Mouse (Mus musculus) midbrain, embryonic 16.5 days (tissue): ENCODE results near the gene 1190005I06Rik. TPM values are rescaled to one million over a fixed set of nuclear protein-coding genes. Genes with fewer than 3 reads are reported as not detected.

Source experiments
- ATAC-seq: fragments of 200-750 bp; cut with Nextera tagmentation; 2 replicates; pipeline ENCODE4 v1.8.0; 2017; ENCODE audit warnings: moderate TSS enrichment
- H3K27ac ChIP-seq: fragments of 300-500 bp; sonication (generic); 2 replicates; pipeline ENCODE4 v1.5.1; 2014; ENCODE audit warnings: mild to moderate bottlenecking, low read length, mixed read lengths
- H3K27me3 ChIP-seq: fragments of 300-500 bp; sonication (generic); 2 replicates; pipeline ENCODE4 v1.6.1; 2014; ENCODE audit warnings: low read depth, low read length, mixed read lengths; ENCODE audit not compliant: control insufficient read depth, insufficient read depth
- H3K36me3 ChIP-seq: fragments of 300-500 bp; sonication (generic); 2 replicates; pipeline ENCODE4 v1.6.1; 2014; ENCODE audit warnings: mild to moderate bottlenecking, low read length, moderate library complexity, mixed read lengths; ENCODE audit not compliant: control insufficient read depth, insufficient read depth
- H3K4me1 ChIP-seq: fragments of 300-500 bp; sonication (generic); 2 replicates; pipeline ENCODE4 v1.6.1; 2014; ENCODE audit warnings: mild to moderate bottlenecking, low read length, mixed read lengths; ENCODE audit not compliant: control insufficient read depth, insufficient read depth
- H3K4me2 ChIP-seq: fragments of 300-500 bp; sonication (generic); 2 replicates; pipeline ENCODE4 v1.6.1; 2014; ENCODE audit warnings: mild to moderate bottlenecking, low read length, mixed read lengths
- H3K4me3 ChIP-seq: fragments of 300-500 bp; sonication (generic); 2 replicates; pipeline ENCODE4 v1.5.1; 2014; ENCODE audit warnings: low read depth, mild to moderate bottlenecking, low read length, moderate library complexity, mixed read lengths
- H3K9ac ChIP-seq: fragments of 300-500 bp; sonication (generic); 2 replicates; pipeline ENCODE4 v1.6.1; 2014; ENCODE audit warnings: low read depth, low read length, mixed read lengths
- H3K9me3 ChIP-seq: fragments of 300-500 bp; sonication (generic); replicated peaks from 2 replicates; pipeline ENCODE4 v1.6.1; 2014; ENCODE audit warnings: mild to moderate bottlenecking, low read length, mixed read lengths; ENCODE audit not compliant: control insufficient read depth, poor library complexity, severe bottlenecking
- WGBS: fragments of 180-500 bp; shearing (Covaris S2); extraction: QIAGEN DNeasy Blood & Tissue Kit; methylation state at CpG from one replicate; pipeline ENCODE4 v1.1.7; 2014; 5-methylcytosine and 5-hydroxymethylcytosine counted together
- polyA plus RNA-seq: library from polyadenylated mRNA; unstranded; fragments of >200 nt; fragmentation: Nextera tagmentation; extraction: Ambion mirVana; gene quantifications from 2 replicates; pipeline ENCODE4 v1.2.1, GENCODE M21; 2015

Gene 1190005I06Rik
- 18.2 and 22.2 TPM in 2 replicates for polyA plus RNA-seq

- WGBS, result 22% methylated on average over 7 of the region's 7 CpGs
Measured at GRCm38 (mm10) chr8:120647532-120647931, at the start of gene 1190005I06Rik. 1190005I06Rik (minus strand) TSS chr8:120647632.

DNA sequence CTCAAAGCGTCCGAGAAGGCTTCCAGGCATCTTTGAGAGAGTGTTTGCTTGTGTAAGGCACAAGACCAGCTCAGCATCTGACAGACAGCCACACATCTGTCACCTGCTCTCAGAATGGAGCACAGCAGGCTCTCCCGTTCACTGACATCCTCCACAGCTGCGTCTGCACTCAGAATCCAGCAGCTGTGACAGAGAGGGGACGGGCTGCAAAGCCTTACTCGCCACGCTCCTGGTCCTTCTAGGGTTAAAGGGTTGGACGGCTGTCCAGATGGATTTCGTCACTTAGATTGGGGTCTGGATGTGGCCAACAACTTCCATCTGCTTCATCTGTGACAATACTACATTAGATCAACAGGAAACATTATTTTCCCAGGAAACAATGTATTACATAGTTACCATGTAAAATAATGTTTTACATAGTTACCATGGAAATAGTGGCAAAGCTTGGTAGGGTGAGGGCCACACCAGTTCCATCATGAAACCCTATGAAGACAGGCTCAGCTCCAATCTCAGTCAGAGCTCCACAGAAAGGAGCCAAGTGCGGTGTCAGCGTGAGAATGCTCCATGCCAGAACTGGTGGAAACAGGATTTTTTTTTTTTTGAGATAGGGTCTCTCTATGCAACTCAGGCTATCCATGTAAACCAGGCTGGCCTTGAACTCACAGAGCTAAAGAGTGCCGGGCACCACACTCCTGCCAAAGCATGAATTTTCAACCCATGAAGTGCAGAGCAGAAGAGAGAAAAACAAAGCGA, 49.1 kb upstream of the 1190005I06Rik start:
- Histone ChIP-seq H3K4me3 (no peak overlapping the region), H3K4me2 (no peak overlapping the region)
- WGBS, result 52% methylated on average over 13 of the region's 13 CpGs

More at GRCm38 (mm10) chr8:120647532-120647931, at the start of gene 1190005I06Rik:
- ATAC-seq, result no peak
- Histone ChIP-seq H3K4me1 (no peaks in the 10 kb centered on the region), H3K27me3 (no peaks in the 10 kb centered on the region), H3K4me2 (no peak within 1 kb of the TSS), H3K27ac (no peak within 1 kb of the TSS), H3K36me3 (no peaks in the 10 kb centered on the region), H3K4me3 (no peak within 1 kb of the TSS), H3K9ac (no peak within 1 kb of the TSS), H3K9me3 (no peaks in the 10 kb centered on the region)

GRCm38 (mm10) chr8:120693861-120694493, 46.5 kb upstream of the 1190005I06Rik start:
- no peak overlapping the region for H3K4me2 ChIP-seq
- H3K9ac ChIP-seq, result no peak overlapping the region
- no peaks in the 10 kb centered on the region for H3K36me3 ChIP-seq
- H3K4me3 ChIP-seq, result no peak overlapping the region
- no peaks in the 10 kb centered on the region for H3K9me3 ChIP-seq
- no peak for ATAC-seq
- WGBS, result 55% methylated on average over 22 of the region's 22 CpGs
- H3K4me1 ChIP-seq, result no peaks in the 10 kb centered on the region
- no peaks in the 10 kb centered on the region for H3K27me3 ChIP-seq
- no peak overlapping the region for H3K27ac ChIP-seq

More for the DNA sequence above, 49.1 kb upstream of the 1190005I06Rik start:
- no peaks in the 10 kb centered on the region for H3K4me1 ChIP-seq
- no peaks in the 10 kb centered on the region for H3K9me3 ChIP-seq
- H3K27me3 ChIP-seq, result no peaks in the 10 kb centered on the region; the same call in 1 of the 2 replicates
- H3K9ac ChIP-seq, result no peak overlapping the region
- H3K36me3 ChIP-seq, result no peaks in the 10 kb centered on the region
- no peak for ATAC-seq
- no peak overlapping the region for H3K27ac ChIP-seq

DNA sequence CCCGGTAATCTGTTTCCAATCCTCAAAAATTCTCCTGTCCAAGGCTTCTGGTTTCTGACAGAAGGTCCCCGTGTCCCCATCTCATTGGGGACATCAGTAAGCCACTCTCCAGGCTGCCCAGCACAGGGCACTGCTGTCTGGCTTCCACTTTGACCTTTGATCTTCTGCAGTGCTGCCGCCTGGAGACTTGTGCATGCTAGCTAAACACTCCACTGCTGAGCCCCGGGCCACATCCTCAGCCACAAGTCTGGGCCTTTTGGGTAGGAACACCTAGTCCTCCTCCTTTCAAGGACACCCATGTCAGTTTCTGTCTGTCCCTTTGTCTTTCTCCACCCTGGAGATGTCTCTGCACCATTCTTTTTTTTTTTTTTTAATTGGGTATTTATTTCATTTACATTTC, 45.5 kb upstream of the 1190005I06Rik start:
- Histone ChIP-seq H3K27me3 (no peaks in the 10 kb centered on the region), H3K4me3 (no peak overlapping the region), H3K27ac (no peak overlapping the region), H3K9ac (no peak overlapping the region), H3K4me1 (no peaks in the 10 kb centered on the region), H3K4me2 (no peak overlapping the region), H3K9me3 (no peaks in the 10 kb centered on the region), H3K36me3 (no peaks in the 10 kb centered on the region)
- 81% methylated on average over 4 of the region's 4 CpGs for WGBS
- ATAC-seq, result no peak

DNA sequence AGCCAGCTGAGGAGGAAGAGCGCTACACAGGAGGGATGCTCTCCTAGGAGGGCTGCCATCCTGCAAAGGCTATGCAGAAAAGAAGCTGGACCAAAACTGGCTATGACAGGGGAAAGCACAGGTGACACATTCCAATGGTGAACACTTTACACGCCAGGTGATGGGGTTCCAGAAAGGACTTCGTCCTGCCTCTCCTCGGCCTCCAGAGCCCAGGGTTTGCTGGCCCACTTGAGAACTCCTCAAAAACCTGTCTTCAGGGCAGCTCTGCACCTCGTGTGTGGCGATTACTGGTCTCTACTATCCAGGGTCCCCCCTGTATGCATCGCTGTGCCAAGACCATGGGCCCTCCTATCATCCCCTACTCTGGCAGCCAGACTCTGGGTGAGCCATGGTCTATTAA, 41.1 kb upstream of the 1190005I06Rik start:
- Histone ChIP-seq H3K27me3 (no peaks in the 10 kb centered on the region), H3K4me1 (no peaks in the 10 kb centered on the region), H3K9me3 (no peaks in the 10 kb centered on the region), H3K36me3 (no peaks in the 10 kb centered on the region), H3K4me2 (no peak overlapping the region), H3K27ac (no peak overlapping the region), H3K9ac (no peak overlapping the region), H3K4me3 (no peak overlapping the region)
- ATAC-seq, result no peak
- WGBS, result 86% methylated on average over 7 of the region's 7 CpGs

DNA sequence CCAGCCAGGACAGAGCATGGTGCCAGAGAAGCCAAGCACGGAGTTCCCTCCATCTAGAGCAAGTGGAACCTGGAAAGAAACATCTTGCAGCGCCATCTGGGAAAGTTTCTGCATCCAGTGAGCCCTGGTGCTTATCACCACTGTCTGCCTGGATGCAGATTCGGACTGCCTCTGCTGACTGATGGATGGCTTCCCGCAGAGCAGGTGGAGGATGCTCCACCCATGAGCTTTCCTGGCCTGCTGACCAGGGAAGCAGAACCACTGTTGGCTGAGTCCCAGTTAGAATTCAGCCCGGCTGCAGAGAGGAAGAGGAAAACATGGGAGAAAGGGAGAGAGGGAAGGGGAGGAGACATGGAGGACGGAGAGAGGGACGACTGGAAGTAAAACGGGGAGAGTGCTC, 40.4 kb upstream of the 1190005I06Rik start:
- Histone ChIP-seq H3K9me3 (no peaks in the 10 kb centered on the region), H3K9ac (no peak overlapping the region), H3K27me3 (no peaks in the 10 kb centered on the region), H3K4me2 (no peak overlapping the region), H3K4me3 (no peak overlapping the region), H3K27ac (no peak overlapping the region), H3K4me1 (no peaks in the 10 kb centered on the region), H3K36me3 (no peaks in the 10 kb centered on the region)
- ATAC-seq, result no peak
- 79% methylated on average over 8 of the region's 8 CpGs for WGBS

GRCm38 (mm10) chr8:120686576-120686975, 39.1 kb upstream of the 1190005I06Rik start:
- H3K9ac ChIP-seq, result no peak overlapping the region
- H3K4me2 ChIP-seq, result no peak overlapping the region
- H3K4me3 ChIP-seq, result no peak overlapping the region
- no peaks in the 10 kb centered on the region for H3K36me3 ChIP-seq
- no peak overlapping the region for H3K27ac ChIP-seq
- no peaks in the 10 kb centered on the region for H3K4me1 ChIP-seq
- no peaks in the 10 kb centered on the region for H3K27me3 ChIP-seq
- no peaks in the 10 kb centered on the region for H3K9me3 ChIP-seq
- WGBS, result 83% methylated on average over 5 of the region's 5 CpGs
- ATAC-seq, result no peak

DNA sequence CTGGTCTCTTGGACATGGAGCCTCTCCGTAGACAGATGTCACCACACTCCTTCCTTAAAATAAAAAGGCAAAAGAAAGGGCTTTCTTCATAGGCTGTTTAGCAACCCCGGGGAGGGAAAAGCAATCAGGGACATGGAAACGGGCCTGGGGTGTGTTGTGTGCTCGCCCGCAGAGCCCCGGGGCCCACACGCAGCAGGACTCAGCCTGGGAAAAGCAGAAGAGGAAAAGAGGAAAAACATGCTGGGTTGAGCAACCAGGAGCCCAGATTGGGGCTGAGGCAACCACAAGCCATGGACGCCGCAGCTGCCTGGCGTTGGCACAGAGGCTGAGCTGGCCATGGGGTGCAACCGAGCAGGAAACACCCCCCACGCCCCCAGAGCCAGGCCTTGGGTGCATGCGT, 38.6 kb upstream of the 1190005I06Rik start:
- Histone ChIP-seq H3K4me3 (no peak overlapping the region), H3K36me3 (no peaks in the 10 kb centered on the region), H3K27ac (no peak overlapping the region), H3K9me3 (no peaks in the 10 kb centered on the region), H3K9ac (no peak overlapping the region), H3K4me2 (no peak overlapping the region), H3K27me3 (no peaks in the 10 kb centered on the region), H3K4me1 (no peaks in the 10 kb centered on the region)
- ATAC-seq, result no peak
- 81% methylated on average over 13 of the region's 13 CpGs for WGBS

GRCm38 (mm10) chr8:120685591-120685990, 38.2 kb upstream of the 1190005I06Rik start:
- Histone ChIP-seq H3K4me3 (no peak overlapping the region), H3K36me3 (no peaks in the 10 kb centered on the region), H3K4me1 (no peaks in the 10 kb centered on the region), H3K9me3 (no peaks in the 10 kb centered on the region), H3K27ac (no peak overlapping the region), H3K27me3 (no peaks in the 10 kb centered on the region), H3K9ac (no peak overlapping the region), H3K4me2 (no peak overlapping the region)
- 82% methylated on average over 8 of the region's 8 CpGs for WGBS
- no peak for ATAC-seq
